Mouse (Mus musculus) 416B (cell line): ENCODE measurements at regions not wholly inside any gene's neighbourhood (a gene's known extent, or its start where the extent isn't known, plus 50 kb on each side); places are given as distances from the start of the nearest gene placed in this dataset.

ENCODE experiments used
- DNase-seq: peaks from one replicate; pipeline ENCODE4 v3.0.0; 2011; ENCODE audit warnings: low read depth

DNA sequence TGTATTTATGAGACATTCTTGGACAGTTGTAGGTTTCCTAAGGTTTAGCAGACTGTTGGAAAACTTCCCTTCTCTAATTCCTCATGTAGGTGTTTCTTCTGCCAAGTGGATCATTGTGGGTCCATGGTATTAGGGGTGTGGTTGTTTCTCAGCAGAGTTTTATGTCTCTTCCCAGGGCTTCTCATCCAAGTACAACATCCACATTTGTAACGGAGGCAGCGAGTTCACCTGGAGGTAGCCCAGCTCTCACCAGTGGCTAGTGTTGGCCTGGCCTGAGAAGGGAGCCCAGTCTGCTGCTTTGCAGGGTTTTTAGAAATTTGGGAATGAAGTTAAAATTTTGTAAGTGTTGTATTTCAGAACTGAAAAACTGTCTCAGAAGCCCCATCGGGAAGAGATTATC, 122.4 kb downstream of the Wnt5a start:
- DNase-seq: no peak

GRCm38 (mm10) chr14:28635175-28635574, 130.6 kb downstream of the Wnt5a start:
- no peak for DNase-seq

DNA sequence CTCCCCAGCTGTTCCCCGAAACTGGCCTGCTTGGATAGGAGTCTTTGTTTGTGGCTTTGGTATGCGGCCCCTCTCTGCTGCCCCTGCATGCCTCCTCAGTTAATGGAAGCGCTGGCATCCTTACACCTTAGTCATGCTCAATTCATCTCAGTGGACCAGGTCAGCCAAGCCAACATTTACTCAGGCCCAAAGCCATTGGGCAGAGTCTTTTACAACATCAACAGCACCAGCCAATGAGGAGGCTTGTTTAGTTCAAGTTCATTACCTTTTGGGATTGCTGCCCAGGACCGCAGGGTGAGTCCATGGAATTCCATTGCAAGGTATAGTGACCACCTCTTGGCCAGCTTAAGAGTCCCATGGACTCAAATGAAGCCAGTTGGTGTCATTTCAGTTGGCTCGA, 134.5 kb downstream of the Wnt5a start:
- DNase-seq: no peak

GRCm38 (mm10) chr14:28645807-28646206, 141.3 kb downstream of the Wnt5a start:
- DNase-seq: no peak

DNA sequence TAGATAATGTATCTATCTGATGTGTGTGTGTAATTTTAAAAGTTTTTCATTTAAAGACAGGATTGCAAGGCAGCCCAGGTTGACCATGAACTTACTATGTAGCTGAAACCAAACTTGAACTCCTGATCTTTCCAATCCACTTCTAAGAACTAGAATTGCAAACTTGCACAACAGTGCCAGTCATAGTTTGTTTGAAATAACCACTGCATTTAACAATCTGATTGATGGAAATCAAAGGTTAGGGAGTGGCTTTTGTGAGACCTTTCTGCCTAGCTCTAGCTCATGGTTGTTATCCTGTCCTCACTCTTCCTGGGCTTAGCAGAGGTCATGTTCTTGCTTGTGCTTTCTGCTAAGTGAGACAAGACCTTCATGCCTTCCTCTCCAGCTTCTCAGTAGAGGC, 144.9 kb downstream of the Wnt5a start:
- DNase-seq: no peak

DNA sequence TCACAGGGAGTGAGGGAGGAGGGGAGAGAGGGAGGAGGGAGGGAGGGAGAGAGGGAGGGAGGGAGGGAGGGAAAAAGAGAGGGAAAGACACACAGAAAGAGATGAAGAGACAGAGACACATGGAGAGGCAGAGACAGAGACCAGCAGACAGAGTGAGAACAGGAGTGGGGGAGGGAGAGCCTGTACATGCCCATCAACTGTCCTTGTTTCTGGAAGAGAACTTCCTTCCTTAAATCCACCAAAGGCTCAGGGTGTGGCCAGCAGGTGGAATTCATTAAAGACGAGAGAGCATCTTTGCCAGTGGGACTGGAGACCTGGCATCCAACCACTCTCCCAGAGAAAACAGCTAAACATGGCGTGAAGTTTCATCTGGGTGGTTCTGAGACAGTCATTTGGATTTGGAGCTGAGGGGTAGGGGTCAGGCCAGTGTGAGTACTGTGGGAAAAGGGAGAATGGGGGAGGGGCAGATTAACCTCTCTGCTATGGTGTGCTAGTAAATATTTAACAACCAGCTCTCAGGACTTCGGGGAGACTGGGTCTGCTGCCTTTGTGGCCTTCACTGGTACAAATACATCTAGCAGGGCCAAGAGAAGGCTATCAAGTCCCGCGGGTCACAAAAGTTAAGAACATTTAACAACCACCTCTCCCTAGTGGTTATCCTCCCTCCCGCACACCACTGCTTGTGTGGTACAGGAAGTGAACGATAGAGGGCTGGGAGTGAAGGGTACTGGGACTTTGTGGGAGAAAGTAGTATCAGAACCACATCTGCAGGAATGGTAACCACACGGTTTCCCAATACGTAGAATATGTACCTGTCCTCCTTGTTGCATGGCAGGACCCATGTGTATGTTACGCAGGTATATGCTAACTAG, 148.7 kb downstream of the Wnt5a start:
- DNase-seq: no peak

DNA sequence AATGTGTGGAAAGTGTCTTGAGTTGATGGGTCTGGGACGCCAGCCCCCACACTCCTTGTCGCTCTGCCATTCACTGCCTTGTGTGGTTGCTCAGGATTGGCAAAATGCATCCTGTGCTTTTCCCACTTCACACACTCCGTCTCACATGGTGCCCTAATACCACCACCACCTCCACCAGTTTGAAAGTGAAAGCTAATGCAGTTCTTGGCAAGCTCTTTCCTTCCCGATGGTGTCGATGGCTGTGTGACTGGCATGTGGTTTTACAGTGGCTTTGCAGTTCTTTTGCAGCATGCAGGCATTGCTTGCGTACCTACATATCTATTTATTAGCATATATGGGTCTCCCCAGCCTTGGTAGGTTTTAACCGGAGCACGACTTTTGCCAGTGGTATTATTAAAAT, 152.7 kb downstream of the Wnt5a start:
- no peak for DNase-seq

DNA sequence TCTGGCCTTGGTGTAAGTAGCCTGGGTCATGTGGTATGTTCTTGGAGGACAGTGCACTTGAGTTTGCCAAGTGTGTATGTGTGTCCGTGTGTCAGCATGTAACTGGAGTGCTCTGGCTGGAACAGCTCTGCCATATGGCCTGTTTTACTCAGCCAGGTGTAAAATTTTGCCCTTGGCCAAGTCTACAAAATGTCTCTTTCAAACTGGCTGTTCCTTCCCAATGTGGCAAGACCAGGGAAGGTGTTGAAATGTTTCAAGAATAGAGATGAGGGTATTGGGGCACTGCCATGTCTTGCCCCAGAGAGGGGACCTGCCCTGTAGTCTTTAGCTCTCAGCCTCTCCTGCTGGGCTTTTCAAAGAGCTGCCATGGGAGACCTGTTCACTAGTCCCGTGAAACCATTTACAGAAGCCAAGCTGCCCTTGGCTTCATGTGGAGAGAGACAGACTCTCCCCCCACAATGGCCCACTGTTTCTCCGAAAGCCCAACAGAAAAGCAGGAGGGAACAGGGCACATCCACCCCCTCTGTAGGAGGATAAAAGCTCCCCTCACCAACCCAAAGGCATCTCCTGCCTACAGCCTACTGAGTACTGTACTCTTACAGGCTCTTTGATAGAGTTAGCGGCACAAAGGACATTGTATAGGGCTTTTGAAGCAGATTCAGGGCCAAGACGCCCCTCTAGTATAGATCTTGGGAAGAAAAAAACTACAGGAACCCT, 156.5 kb downstream of the Wnt5a start:
- no peak for DNase-seq

GRCm38 (mm10) chr14:28663316-28663715, 158.8 kb downstream of the Wnt5a start:
- no peak for DNase-seq

GRCm38 (mm10) chr14:28664121-28664520, 159.6 kb downstream of the Wnt5a start:
- DNase-seq: no peak

DNA sequence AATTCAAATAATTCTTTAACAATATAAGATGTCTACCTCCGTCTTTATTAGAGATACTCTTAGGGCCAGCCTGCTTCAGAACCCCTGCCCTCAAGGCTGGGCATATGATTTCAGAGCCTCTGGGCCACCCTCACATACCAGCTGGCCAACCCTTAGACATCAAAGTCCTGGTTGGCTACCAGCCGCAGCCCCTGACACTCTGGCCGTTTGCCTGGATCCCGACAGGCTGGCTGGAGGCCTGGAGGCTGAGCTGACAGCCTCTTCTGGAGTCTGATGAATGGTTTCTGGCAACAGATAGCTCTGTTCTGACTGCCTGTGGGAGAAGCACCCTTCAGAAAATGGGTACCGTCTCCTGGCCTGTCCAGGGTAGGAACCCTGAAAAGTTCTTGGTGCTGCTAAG, 170.9 kb downstream of the Wnt5a start:
- no peak for DNase-seq

DNA sequence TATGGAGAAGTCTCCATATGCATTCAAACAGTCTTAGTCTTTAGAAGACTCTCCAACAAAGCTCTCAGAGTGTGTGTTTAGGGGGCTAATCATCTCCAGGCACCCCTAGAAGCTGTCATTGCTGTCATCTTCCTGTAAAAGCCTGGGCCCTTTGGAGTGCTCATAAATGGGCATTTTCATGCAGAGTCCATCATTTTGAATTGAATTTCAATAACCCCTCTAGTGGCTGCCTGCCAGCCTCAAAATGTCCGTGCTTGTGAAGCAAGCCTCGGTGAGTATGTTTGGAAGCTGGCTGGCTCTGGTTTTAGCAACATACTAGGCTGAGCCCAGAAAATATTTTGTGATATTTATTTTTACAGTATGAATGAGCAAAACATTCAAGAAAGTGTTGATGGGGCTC, 195.2 kb downstream of the Wnt5a start:
- no peak for DNase-seq

DNA sequence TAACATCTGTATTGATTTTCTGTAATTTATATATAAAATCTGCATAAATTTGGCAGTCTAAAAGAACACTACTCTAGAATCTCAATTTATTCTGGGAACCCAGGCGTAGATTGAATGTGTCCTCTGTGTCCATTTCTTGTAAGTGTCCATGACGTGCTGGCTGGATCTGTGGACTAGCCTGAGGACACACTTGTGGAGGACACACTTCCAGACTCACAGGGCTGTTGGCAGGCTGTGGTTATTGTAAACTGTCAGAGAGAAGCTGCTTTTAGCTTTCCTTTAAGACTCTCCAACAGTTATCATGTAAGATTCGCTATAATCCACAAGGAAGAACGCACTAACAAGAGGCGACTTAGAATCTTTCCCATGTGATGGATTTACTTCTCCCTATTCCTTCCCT, 200.2 kb downstream of the Wnt5a start:
- no peak for DNase-seq

DNA sequence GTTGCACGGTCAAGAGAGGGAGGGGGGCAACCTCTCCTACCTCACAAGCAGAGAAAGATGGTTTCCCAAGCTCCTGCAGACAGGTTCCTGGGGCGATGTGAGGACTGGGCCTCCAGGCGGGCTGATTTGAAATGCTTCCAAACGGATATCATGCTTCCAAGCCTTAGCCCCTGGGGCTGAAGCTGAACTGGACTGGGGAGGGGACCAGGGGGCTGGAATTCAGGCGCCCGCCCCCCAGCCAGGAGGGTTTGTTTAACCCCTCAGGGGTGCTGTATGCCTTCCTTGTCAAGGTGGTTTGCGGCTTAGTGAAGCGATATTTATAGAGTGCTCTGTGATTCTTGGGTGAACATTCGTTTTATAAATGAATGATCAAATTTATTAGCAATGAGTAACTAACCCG, 210.0 kb downstream of the Wnt5a start:
- no peak for DNase-seq

GRCm38 (mm10) chr14:28720545-28720944, 216.0 kb downstream of the Wnt5a start:
- no peak for DNase-seq

DNA sequence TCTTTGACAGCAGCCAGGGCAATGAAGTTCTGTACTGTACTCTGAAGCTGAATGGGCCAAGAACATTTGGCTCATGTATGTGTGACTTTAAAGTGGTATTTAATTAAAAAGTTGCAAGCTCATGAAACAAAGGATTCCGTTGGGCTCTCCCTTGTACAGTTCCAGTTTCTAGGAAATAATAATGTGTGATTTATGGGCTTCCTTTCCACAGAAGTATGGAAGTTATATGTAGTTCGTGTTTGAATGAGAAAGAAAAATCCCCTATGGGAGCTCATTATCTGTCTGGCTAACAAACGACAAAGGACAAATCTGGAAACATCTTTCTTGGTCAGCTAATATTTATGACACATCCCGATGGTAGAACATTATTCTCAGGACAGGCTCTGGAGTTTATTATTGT, 221.1 kb downstream of the Wnt5a start:
- no peak for DNase-seq

DNA sequence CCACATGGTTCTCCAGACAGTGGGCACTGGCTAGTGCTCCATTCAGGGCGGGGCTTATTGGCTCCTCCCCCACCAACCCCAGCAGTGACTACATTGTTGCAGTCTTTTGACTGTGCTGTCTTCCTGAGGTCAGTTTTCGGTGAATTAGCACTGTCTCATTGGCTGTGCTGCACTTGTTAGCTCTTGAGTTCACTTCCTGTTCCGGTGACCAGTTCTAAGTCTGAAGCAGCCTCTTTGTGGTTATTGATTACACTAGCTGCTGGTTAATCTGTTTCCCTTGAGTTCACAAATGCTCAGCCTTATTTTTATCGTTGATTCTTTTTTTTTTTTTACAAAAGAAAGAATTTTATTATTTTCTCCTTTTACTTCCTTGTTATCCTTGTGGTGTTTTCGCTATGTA, 228.9 kb downstream of the Wnt5a start:
- no peak for DNase-seq

GRCm38 (mm10) chr14:28735446-28735845, 230.9 kb downstream of the Wnt5a start:
- DNase-seq: no peak

DNA sequence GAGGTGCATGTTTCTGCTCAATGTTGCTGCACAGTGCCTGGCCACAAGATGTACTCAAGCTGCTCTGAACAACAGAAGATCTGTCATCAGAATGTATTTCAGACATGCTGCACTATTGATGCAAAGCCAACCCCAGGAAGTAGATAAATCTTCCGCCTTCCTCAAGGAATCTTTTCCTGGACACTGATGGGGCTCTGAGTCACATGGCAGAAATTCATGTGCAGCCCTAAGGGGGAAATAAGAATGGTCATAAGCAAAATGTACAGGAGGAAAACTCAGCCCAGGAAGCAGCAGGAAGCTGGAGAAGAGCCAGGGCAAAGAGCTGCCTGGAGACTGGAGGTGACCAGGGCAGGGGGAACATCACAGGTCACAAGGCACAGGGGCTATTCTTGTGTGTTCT, 235.5 kb downstream of the Wnt5a start:
- DNase-seq: no peak

GRCm38 (mm10) chr14:28741418-28741817, 236.9 kb downstream of the Wnt5a start:
- DNase-seq: no peak

DNA sequence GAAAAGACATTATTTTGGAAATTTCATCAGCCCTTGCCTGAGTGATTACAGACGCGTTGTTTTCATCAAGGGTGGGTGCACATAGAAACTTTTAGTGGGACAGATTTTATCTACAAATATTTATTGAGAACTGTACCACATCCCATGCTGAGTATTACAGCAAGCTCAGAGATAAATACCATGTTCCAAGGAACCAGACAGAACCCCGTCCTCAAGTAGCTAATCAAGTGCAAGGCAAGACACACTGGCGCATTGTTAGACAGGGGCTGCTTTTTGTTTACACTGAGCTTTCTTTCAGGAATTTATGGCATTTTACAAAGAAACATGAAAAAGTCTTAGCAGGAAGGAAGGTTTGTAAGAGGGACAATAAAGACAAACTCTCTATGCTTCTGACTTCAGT, 239.1 kb downstream of the Wnt5a start:
- DNase-seq: no peak

DNA sequence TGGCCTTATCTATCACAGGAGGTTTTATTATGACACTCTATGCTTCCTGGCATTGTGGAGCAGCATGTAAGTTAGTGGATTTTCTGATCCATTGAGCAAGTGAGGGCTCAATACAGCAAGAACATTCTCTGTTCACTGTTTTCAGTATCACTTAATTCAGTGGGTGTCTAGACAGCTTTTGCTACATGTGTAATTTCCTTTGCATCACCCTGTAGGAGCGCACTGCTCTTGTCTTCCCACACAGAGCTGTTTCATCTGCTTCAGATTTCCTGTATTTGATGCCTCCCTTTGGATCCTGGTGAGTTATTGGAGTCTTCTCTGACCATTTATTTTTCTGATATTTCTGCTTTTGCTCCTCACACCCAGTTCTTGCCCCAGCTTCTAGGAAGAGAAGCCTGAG, 245.8 kb downstream of the Wnt5a start:
- DNase-seq: no peak

DNA sequence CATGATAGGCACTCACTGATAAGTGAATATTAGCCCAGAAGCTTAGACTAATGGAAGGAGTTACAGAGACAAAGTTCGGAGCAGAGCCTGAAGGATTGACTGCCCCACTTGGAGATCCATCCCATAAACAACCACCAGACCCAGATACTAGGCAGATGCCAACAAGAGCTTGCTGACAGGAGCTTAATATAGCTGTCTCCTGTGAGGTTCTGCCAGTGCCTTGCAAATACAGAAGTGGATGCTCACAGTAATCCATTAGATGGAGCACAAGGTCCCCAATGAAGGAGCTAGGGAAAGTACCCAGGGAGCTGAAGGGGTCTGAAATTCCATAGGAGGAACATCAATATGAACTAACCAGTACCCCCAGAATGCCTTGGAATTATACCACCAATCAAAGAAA, 252.8 kb upstream of the Lrtm1 start:
- no peak for DNase-seq

GRCm38 (mm10) chr14:28773068-28773467, 244.9 kb upstream of the Lrtm1 start:
- no peak for DNase-seq
